Mouse (Mus musculus): ENCODE measurements around the gene Tnf. TPM values are rescaled to one million over a fixed set of nuclear protein-coding genes. Genes with fewer than 3 reads are reported as not detected.

Gene Tnf
- polyA plus RNA-seq, 1 experiment from 2014 or later = 0.32 TPM

GRCm38 (mm10) chr17:35161421-35161820, 40.4 kb downstream of the Tnf start:
- no peak for DNase-seq (ENCODE audit: low spot score)
- 78% methylated on average over 11 of the region's 11 CpGs for WGBS
- Histone ChIP-seq H3K27ac (replicated peaks) (no peak overlapping the region), H3K4me3 (ENCODE audit: low read depth, low read length) (no peak overlapping the region), H3K27me3 (ENCODE audit: control insufficient read depth, insufficient read depth, low read length) (no peaks in the 10 kb centered on the region), H3K36me3 (ENCODE audit: control insufficient read depth, insufficient read depth, low read length) (peaks cover 50% of the 10 kb centered on the region), H3K9ac (ENCODE audit: low read length) (no peak overlapping the region), H3K9me3 (ENCODE audit: control insufficient read depth, low read length) (no peaks in the 10 kb centered on the region), H3K4me2 (replicated peaks; ENCODE audit: low read depth) (no peak overlapping the region), H3K4me1 (replicated peaks; ENCODE audit: control insufficient read depth, insufficient read depth) (peaks cover 5% of the 10 kb centered on the region)
- no peak for TF ChIP-seq CTCF (IDR thresholded peaks at IDR 0.05; ENCODE audit: low read depth)
- TF ChIP-seq EP300 (optimal IDR thresholded peaks at IDR 0.05) = no peak
- no peak for ATAC-seq (ENCODE audit: low FRiP score, low TSS enrichment)

GRCm38 (mm10) chr17:35159638-35160037, 42.2 kb downstream of the Tnf start:
- no peak overlapping the region for H3K27ac ChIP-seq (replicated peaks)
- no peak overlapping the region for H3K4me2 ChIP-seq (replicated peaks; ENCODE audit: low read depth)
- WGBS = 85% methylated on average over 7 of the region's 7 CpGs
- H3K4me3 ChIP-seq (ENCODE audit: low read depth, low read length) = no peak overlapping the region
- TF ChIP-seq CTCF (IDR thresholded peaks at IDR 0.05; ENCODE audit: low read depth) = no peak
- no peak for TF ChIP-seq EP300 (optimal IDR thresholded peaks at IDR 0.05)
- H3K27me3 ChIP-seq (ENCODE audit: control insufficient read depth, insufficient read depth, low read length) = no peaks in the 10 kb centered on the region
- peaks cover 2% of the 10 kb centered on the region; the same call in 1 of the 2 replicates for H3K4me1 ChIP-seq (replicated peaks; ENCODE audit: control insufficient read depth, insufficient read depth)
- ATAC-seq (ENCODE audit: low FRiP score, low TSS enrichment) (no peak), DNase-seq (ENCODE audit: low spot score) (no peak)
- no peaks in the 10 kb centered on the region for H3K9me3 ChIP-seq (ENCODE audit: control insufficient read depth, low read length)
- peaks cover 66% of the 10 kb centered on the region for H3K36me3 ChIP-seq (ENCODE audit: control insufficient read depth, insufficient read depth, low read length)
- H3K9ac ChIP-seq (ENCODE audit: low read length) = no peak overlapping the region

- no peak for ATAC-seq (ENCODE audit: low FRiP score, low TSS enrichment)
- no peak overlapping the region for H3K4me3 ChIP-seq (ENCODE audit: low read depth, low read length)
- H3K9me3 ChIP-seq (ENCODE audit: control insufficient read depth, low read length) = no peaks in the 10 kb centered on the region
- 89% methylated on average over 16 of the region's 16 CpGs for WGBS
- no peak overlapping the region for H3K27ac ChIP-seq (replicated peaks)
- no peak for DNase-seq (ENCODE audit: low spot score)
- H3K4me1 ChIP-seq (replicated peaks; ENCODE audit: control insufficient read depth, insufficient read depth) = peaks cover 2% of the 10 kb centered on the region; the same call in 1 of the 2 replicates
- H3K4me2 ChIP-seq (replicated peaks; ENCODE audit: low read depth) = no peak overlapping the region
- H3K9ac ChIP-seq (ENCODE audit: low read length) = no peak overlapping the region
- no peaks in the 10 kb centered on the region for H3K27me3 ChIP-seq (ENCODE audit: control insufficient read depth, insufficient read depth, low read length)
- H3K36me3 ChIP-seq (ENCODE audit: control insufficient read depth, insufficient read depth, low read length) = peaks cover 70% of the 10 kb centered on the region
- TF ChIP-seq EP300 (optimal IDR thresholded peaks at IDR 0.05) (no peak), CTCF (IDR thresholded peaks at IDR 0.05; ENCODE audit: low read depth) (no peak)
Measured at GRCm38 (mm10) chr17:35158850-35159593, 42.8 kb downstream of the Tnf start.

GRCm38 (mm10) chr17:35157661-35158175, 44.1 kb downstream of the Tnf start:
- peaks cover 79% of the 10 kb centered on the region for H3K36me3 ChIP-seq (ENCODE audit: control insufficient read depth, insufficient read depth, low read length)
- no peak for ATAC-seq (ENCODE audit: low FRiP score, low TSS enrichment)
- WGBS = 84% methylated on average over 8 of the region's 8 CpGs

GRCm38 (mm10) chr17:35157254-35157653, 44.6 kb downstream of the Tnf start:
- H3K9me3 ChIP-seq (ENCODE audit: control insufficient read depth, low read length) = no peaks in the 10 kb centered on the region
- no peak for ATAC-seq (ENCODE audit: low FRiP score, low TSS enrichment)
- TF ChIP-seq EP300 (optimal IDR thresholded peaks at IDR 0.05) (no peak), CTCF (IDR thresholded peaks at IDR 0.05; ENCODE audit: low read depth) (no peak)
- no peaks in the 10 kb centered on the region for H3K27me3 ChIP-seq (ENCODE audit: control insufficient read depth, insufficient read depth, low read length)
- no peak overlapping the region for H3K4me3 ChIP-seq (ENCODE audit: low read depth, low read length)
- no peak overlapping the region for H3K4me2 ChIP-seq (replicated peaks; ENCODE audit: low read depth)
- WGBS = 90% methylated on average over 8 of the region's 8 CpGs
- no peak overlapping the region for H3K27ac ChIP-seq (replicated peaks)
- DNase-seq (ENCODE audit: low spot score) = no peak
- no peak overlapping the region for H3K9ac ChIP-seq (ENCODE audit: low read length)
- no peaks in the 10 kb centered on the region for H3K4me1 ChIP-seq (replicated peaks; ENCODE audit: control insufficient read depth, insufficient read depth)
- H3K36me3 ChIP-seq (ENCODE audit: control insufficient read depth, insufficient read depth, low read length) = peaks cover 84% of the 10 kb centered on the region

More at GRCm38 (mm10) chr17:35157661-35158175, 44.1 kb downstream of the Tnf start:
- DNase-seq (ENCODE audit: low spot score) = no peak
- H3K27me3 ChIP-seq (ENCODE audit: control insufficient read depth, insufficient read depth, low read length) = no peaks in the 10 kb centered on the region
- no peak overlapping the region for H3K4me2 ChIP-seq (replicated peaks; ENCODE audit: low read depth)
- H3K4me1 ChIP-seq (replicated peaks; ENCODE audit: control insufficient read depth, insufficient read depth) = no peaks in the 10 kb centered on the region; the same call in 1 of the 2 replicates
- TF ChIP-seq CTCF (IDR thresholded peaks at IDR 0.05; ENCODE audit: low read depth) = no peak
- no peak for TF ChIP-seq EP300 (optimal IDR thresholded peaks at IDR 0.05)
- H3K27ac ChIP-seq (replicated peaks) = no peak overlapping the region
- no peak overlapping the region for H3K9ac ChIP-seq (ENCODE audit: low read length)
- H3K4me3 ChIP-seq (ENCODE audit: low read depth, low read length) = no peak overlapping the region
- H3K9me3 ChIP-seq (ENCODE audit: control insufficient read depth, low read length) = no peaks in the 10 kb centered on the region
